In genomic region chr2:32321591-32322298, GRCm38 (mm10) we compare ENCODE assay signal across 10 mouse cellular contexts. TPM values are rescaled to one million over a fixed set of nuclear protein-coding genes. Genes with fewer than 3 reads are reported as not detected.
DNase-seq lines count a peak whose midpoint lies in the region; ATAC-seq lines count a peak whose summit lies in the region.
"Had no signal": no experiment of that assay in that cellular context is flagged by ENCODE, and none has a peak within 500 bp of the region (broad histone marks: within the 10 kb centered on the region; RNA-seq: fewer than 3 reads in every experiment).

No protein-coding gene starts in this region.

- H3K27me3 ChIP-seq in kidney, embryonic 16.5 days (ENCODE audit: insufficient read depth, low read length) = no peaks in the 10 kb centered on the region
- no peaks in the 10 kb centered on the region for H3K27me3 ChIP-seq in embryonic facial prominence, embryonic 15.5 days
- H3K27me3 ChIP-seq in intestine, embryonic 16.5 days (replicated peaks; ENCODE audit: control insufficient read depth, insufficient read depth, low read length) = no peaks in the 10 kb centered on the region
- H3K27me3 ChIP-seq in midbrain, embryonic 13.5 days = peaks cover 6% of the 10 kb centered on the region; the same call in 1 of the 2 replicates

- 74% methylated on average over 9 of the region's 9 CpGs for WGBS in kidney, embryonic 16.5 days
- 58% methylated on average over 9 of the region's 9 CpGs for WGBS in embryonic facial prominence, embryonic 15.5 days
- 61% methylated on average over 9 of the region's 9 CpGs for WGBS in intestine, embryonic 16.5 days
- WGBS in midbrain, embryonic 13.5 days = 81% methylated on average over 9 of the region's 9 CpGs

- DNase-seq in kidney, adult 11 months = peak; percentile 34
- DNase-seq in cerebellum, postnatal 25 days = no peak
- no peak for DNase-seq in embryo, embryonic 10 days (ENCODE audit: low spot score)
- DNase-seq: cerebellum, adult 9-10 months had no signal

- H3K36me3 ChIP-seq in kidney, embryonic 16.5 days (ENCODE audit: insufficient read depth, low read length) = no peaks in the 10 kb centered on the region
- H3K36me3 ChIP-seq in embryonic facial prominence, embryonic 15.5 days = peaks cover 15% of the 10 kb centered on the region
- peaks cover 2% of the 10 kb centered on the region; the same call in 1 of the 2 replicates for H3K36me3 ChIP-seq in intestine, embryonic 16.5 days (ENCODE audit: control insufficient read depth, insufficient read depth, low read length)
- H3K36me3 ChIP-seq in midbrain, embryonic 13.5 days = peaks cover 10% of the 10 kb centered on the region

- no peak overlapping the region for H3K27ac ChIP-seq in kidney, embryonic 16.5 days (ENCODE audit: low read length)
- H3K27ac ChIP-seq in embryonic facial prominence, embryonic 15.5 days (replicated peaks) = peak overlapping the region; percentile 60; the same call in 1 of the 2 replicates
- H3K27ac ChIP-seq in intestine, embryonic 16.5 days (ENCODE audit: low read length) = peak overlapping the region; percentile 88
- H3K27ac ChIP-seq in midbrain, embryonic 13.5 days = peak overlapping the region; percentile 93

- H3K9ac ChIP-seq in kidney, embryonic 16.5 days (replicated peaks; ENCODE audit: low read length) = no peak overlapping the region
- no peak overlapping the region for H3K9ac ChIP-seq in embryonic facial prominence, embryonic 15.5 days
- H3K9ac ChIP-seq in intestine, embryonic 16.5 days (ENCODE audit: low read depth, low read length) = peak overlapping the region; percentile 34; the same call in 1 of the 2 replicates
- no peak overlapping the region for H3K9ac ChIP-seq in midbrain, embryonic 13.5 days (replicated peaks)

- H3K4me1 ChIP-seq in kidney, embryonic 16.5 days (ENCODE audit: insufficient read depth, low read length) = peaks cover 40% of the 10 kb centered on the region
- H3K4me1 ChIP-seq in embryonic facial prominence, embryonic 15.5 days = peaks cover 64% of the 10 kb centered on the region
- H3K4me1 ChIP-seq in intestine, embryonic 16.5 days (ENCODE audit: control insufficient read depth, insufficient read depth, low read length) = peaks cover 29% of the 10 kb centered on the region
- peaks cover 48% of the 10 kb centered on the region for H3K4me1 ChIP-seq in midbrain, embryonic 13.5 days (replicated peaks)

- no peaks in the 10 kb centered on the region for H3K9me3 ChIP-seq in kidney, embryonic 16.5 days (ENCODE audit: low read length)
- H3K9me3 ChIP-seq in embryonic facial prominence, embryonic 15.5 days (replicated peaks) = no peaks in the 10 kb centered on the region
- H3K9me3 ChIP-seq in intestine, embryonic 16.5 days (ENCODE audit: control insufficient read depth, low read length) = no peaks in the 10 kb centered on the region
- H3K9me3 ChIP-seq in midbrain, embryonic 13.5 days = no peaks in the 10 kb centered on the region

- no peak overlapping the region for H3K4me3 ChIP-seq in kidney, embryonic 16.5 days (ENCODE audit: low read length)
- H3K4me3 ChIP-seq in embryonic facial prominence, embryonic 15.5 days (replicated peaks) = no peak overlapping the region
- H3K4me3 ChIP-seq in intestine, embryonic 16.5 days (ENCODE audit: low read length) = no peak overlapping the region
- no peak overlapping the region for H3K4me3 ChIP-seq in midbrain, embryonic 13.5 days (replicated peaks)

- no peak overlapping the region for H3K4me2 ChIP-seq in kidney, embryonic 16.5 days (replicated peaks; ENCODE audit: low read depth, low read length)
- H3K4me2 ChIP-seq in embryonic facial prominence, embryonic 15.5 days (replicated peaks) = no peak overlapping the region
- no peak overlapping the region for H3K4me2 ChIP-seq in intestine, embryonic 16.5 days (ENCODE audit: low read depth, low read length)
- no peak overlapping the region for H3K4me2 ChIP-seq in midbrain, embryonic 13.5 days (replicated peaks)

- no peak for ATAC-seq in kidney, embryonic 16.5 days (ENCODE audit: low FRiP score, low TSS enrichment)
- ATAC-seq in embryonic facial prominence, embryonic 15.5 days (ENCODE audit: insufficient number of reproducible peaks, low FRiP score, low TSS enrichment, low read depth) = no peak
- peak; percentile 81 for ATAC-seq in intestine, embryonic 16.5 days
- no peak for ATAC-seq in midbrain, embryonic 13.5 days
- no peak for ATAC-seq in megakaryocyte-erythroid progenitor cell, adult 5-6 weeks (replicated peaks; ENCODE audit: low FRiP score, low TSS enrichment, poor library complexity, severe bottlenecking)
- ATAC-seq: lung, postnatal 0 days had no signal

RNA-seq across cellular contexts. Expression of gene Ciz1, which starts 30.4 kb away (rescaled TPM):
- polyA plus RNA-seq in kidney, embryonic 16.5 days (2015; fragmentation: Nextera tagmentation; extraction: Ambion mirVana) = 54.9 and 66.7 TPM in 2 replicates
- 54.6 and 57.3 TPM in 2 replicates for polyA plus RNA-seq in embryonic facial prominence, embryonic 15.5 days (2015; fragmentation: Nextera tagmentation; extraction: Ambion mirVana)
- 47.1 and 51.4 TPM in 2 replicates for polyA plus RNA-seq in intestine, embryonic 16.5 days (2015; fragmentation: Nextera tagmentation; extraction: Ambion mirVana)
- 54.4 and 56.7 TPM in 2 replicates for polyA plus RNA-seq in midbrain, embryonic 13.5 days (2015; fragmentation: Nextera tagmentation; extraction: Ambion mirVana)
- 140 and 155 TPM in 2 replicates for total RNA-seq in megakaryocyte-erythroid progenitor cell, adult 5-6 weeks (2014; fragmentation: Nextera tagmentation)
- total RNA-seq in megakaryocyte-erythroid progenitor cell, adult 5-6 weeks (2017) = 41.0 and 87.4 TPM in 2 replicates

RNA-seq across cellular contexts. Expression of gene Dnm1, which starts 31.4 kb away (rescaled TPM):
- polyA plus RNA-seq in kidney, embryonic 16.5 days (2015; fragmentation: Nextera tagmentation; extraction: Ambion mirVana) = 5.4 TPM in 2 replicates
- polyA plus RNA-seq in embryonic facial prominence, embryonic 15.5 days (2015; fragmentation: Nextera tagmentation; extraction: Ambion mirVana) = 30.7 and 31.5 TPM in 2 replicates
- 11.8 and 12.5 TPM in 2 replicates for polyA plus RNA-seq in intestine, embryonic 16.5 days (2015; fragmentation: Nextera tagmentation; extraction: Ambion mirVana)
- polyA plus RNA-seq in midbrain, embryonic 13.5 days (2015; fragmentation: Nextera tagmentation; extraction: Ambion mirVana) = 35.5 and 41.2 TPM in 2 replicates
- not detected in 2 replicates for total RNA-seq in megakaryocyte-erythroid progenitor cell, adult 5-6 weeks (2014; fragmentation: Nextera tagmentation)
- not detected in 2 replicates for total RNA-seq in megakaryocyte-erythroid progenitor cell, adult 5-6 weeks (2017)

RNA-seq across cellular contexts. Expression of gene Swi5, which starts 33.9 kb away (rescaled TPM):
- 407 and 433 TPM in 2 replicates for polyA plus RNA-seq in kidney, embryonic 16.5 days (2015; fragmentation: Nextera tagmentation; extraction: Ambion mirVana)
- polyA plus RNA-seq in embryonic facial prominence, embryonic 15.5 days (2015; fragmentation: Nextera tagmentation; extraction: Ambion mirVana) = 450 and 462 TPM in 2 replicates
- 342 and 377 TPM in 2 replicates for polyA plus RNA-seq in intestine, embryonic 16.5 days (2015; fragmentation: Nextera tagmentation; extraction: Ambion mirVana)
- 454 and 469 TPM in 2 replicates for polyA plus RNA-seq in midbrain, embryonic 13.5 days (2015; fragmentation: Nextera tagmentation; extraction: Ambion mirVana)
- 309 and 320 TPM in 2 replicates for total RNA-seq in megakaryocyte-erythroid progenitor cell, adult 5-6 weeks (2014; fragmentation: Nextera tagmentation)
- total RNA-seq in megakaryocyte-erythroid progenitor cell, adult 5-6 weeks (2017) = 438 and 550 TPM in 2 replicates

RNA-seq across cellular contexts. Expression of gene Golga2, which starts 34.6 kb away (rescaled TPM):
- 26.6 and 28.0 TPM in 2 replicates for polyA plus RNA-seq in kidney, embryonic 16.5 days (2015; fragmentation: Nextera tagmentation; extraction: Ambion mirVana)
- 31.6 and 33.9 TPM in 2 replicates for polyA plus RNA-seq in embryonic facial prominence, embryonic 15.5 days (2015; fragmentation: Nextera tagmentation; extraction: Ambion mirVana)
- 21.5 and 21.6 TPM in 2 replicates for polyA plus RNA-seq in intestine, embryonic 16.5 days (2015; fragmentation: Nextera tagmentation; extraction: Ambion mirVana)
- polyA plus RNA-seq in midbrain, embryonic 13.5 days (2015; fragmentation: Nextera tagmentation; extraction: Ambion mirVana) = 26.0 and 26.7 TPM in 2 replicates
- 34.8 and 39.0 TPM in 2 replicates for total RNA-seq in megakaryocyte-erythroid progenitor cell, adult 5-6 weeks (2014; fragmentation: Nextera tagmentation)
- total RNA-seq in megakaryocyte-erythroid progenitor cell, adult 5-6 weeks (2017) = 41.6 and 44.5 TPM in 2 replicates

RNA-seq across cellular contexts. Expression of gene 1110008P14Rik, which starts 60.0 kb away (rescaled TPM):
- 50.1 and 51.6 TPM in 2 replicates for polyA plus RNA-seq in kidney, embryonic 16.5 days (2015; fragmentation: Nextera tagmentation; extraction: Ambion mirVana)
- polyA plus RNA-seq in embryonic facial prominence, embryonic 15.5 days (2015; fragmentation: Nextera tagmentation; extraction: Ambion mirVana) = 71.6 and 71.9 TPM in 2 replicates
- polyA plus RNA-seq in intestine, embryonic 16.5 days (2015; fragmentation: Nextera tagmentation; extraction: Ambion mirVana) = 44.2 and 45.8 TPM in 2 replicates
- polyA plus RNA-seq in midbrain, embryonic 13.5 days (2015; fragmentation: Nextera tagmentation; extraction: Ambion mirVana) = 74.7 and 77.5 TPM in 2 replicates
- total RNA-seq in megakaryocyte-erythroid progenitor cell, adult 5-6 weeks (2014; fragmentation: Nextera tagmentation) = 24.6 and 41.0 TPM in 2 replicates
- total RNA-seq in megakaryocyte-erythroid progenitor cell, adult 5-6 weeks (2017) = 15.8 and 18.7 TPM in 2 replicates
